Mouse (Mus musculus): Measurements from ENCODE around the gene Fbxo45. TPM values are rescaled to one million over a fixed set of nuclear protein-coding genes. Genes with fewer than 3 reads are reported as not detected.

Fbxo45 gene
- polyA plus RNA-seq, 1 experiment from 2014 or later = 15.6 TPM

- Histone ChIP-seq H3K4me3 (replicated peaks; ENCODE audit: low read depth, low read length) (no peak overlapping the region), H3K9me3 (ENCODE audit: control insufficient read depth, low read length) (no peaks in the 10 kb centered on the region), H3K4me2 (ENCODE audit: low read length) (no peak overlapping the region), H3K27me3 (ENCODE audit: control insufficient read depth, insufficient read depth, low read length) (no peaks in the 10 kb centered on the region), H3K4me1 (ENCODE audit: control insufficient read depth, insufficient read depth, low read length) (no peaks in the 10 kb centered on the region), H3K36me3 (ENCODE audit: control insufficient read depth, insufficient read depth, low read length) (no peaks in the 10 kb centered on the region), H3K27ac (replicated peaks; ENCODE audit: low read depth, low read length) (no peak overlapping the region), H3K9ac (replicated peaks; ENCODE audit: low read length) (no peak overlapping the region)
- ATAC-seq (ENCODE audit: low FRiP score, low TSS enrichment) = no peak
- DNase-seq = no peak
- 72% methylated on average over 6 of the region's 6 CpGs for WGBS
Measured at GRCm38 (mm10) chr16:32189109-32189508, 57.8 kb downstream of the Fbxo45 start.

- no peaks in the 10 kb centered on the region for H3K4me1 ChIP-seq (ENCODE audit: control insufficient read depth, insufficient read depth, low read length)
- 94% methylated on average over 5 of the region's 5 CpGs for WGBS
- no peaks in the 10 kb centered on the region for H3K27me3 ChIP-seq (ENCODE audit: control insufficient read depth, insufficient read depth, low read length)
- no peak for DNase-seq
- H3K27ac ChIP-seq (replicated peaks; ENCODE audit: low read depth, low read length) = no peak overlapping the region
- H3K36me3 ChIP-seq (ENCODE audit: control insufficient read depth, insufficient read depth, low read length) = no peaks in the 10 kb centered on the region
- H3K4me3 ChIP-seq (replicated peaks; ENCODE audit: low read depth, low read length) = no peak overlapping the region
- no peak overlapping the region for H3K4me2 ChIP-seq (ENCODE audit: low read length)
- no peak for ATAC-seq (ENCODE audit: low FRiP score, low TSS enrichment)
- H3K9ac ChIP-seq (replicated peaks; ENCODE audit: low read length) = no peak overlapping the region
- no peaks in the 10 kb centered on the region for H3K9me3 ChIP-seq (ENCODE audit: control insufficient read depth, low read length)
Measured at GRCm38 (mm10) chr16:32186056-32186455, 60.9 kb downstream of the Fbxo45 start.

MicroRNA genes within 50 kb of the gene (microRNA counts, 519-probe panel; counts per million panel counts)
- not detected for microRNA mmu-miR-1946a

Small RNA genes within 50 kb of the gene (microRNA-seq; reads per million reads assigned to microRNA genes)
- not detected for gene Mir1946a

Other genes with a start within 250 kb of the Fbxo45 start
- 11.8 and 12.1 TPM in 2 replicates for gene Senp5, start 243.9 kb downstream of the Fbxo45 start, polyA plus RNA-seq (2014; fragmentation: Nextera tagmentation; extraction: Ambion mirVana)
- gene Pak2, start 167.8 kb downstream of the Fbxo45 start, polyA plus RNA-seq (2014; fragmentation: Nextera tagmentation; extraction: Ambion mirVana) = 38.7 and 47.2 TPM in 2 replicates
- 119 and 125 TPM in 2 replicates for gene Pigx, start 147.4 kb downstream of the Fbxo45 start, polyA plus RNA-seq (2014; fragmentation: Nextera tagmentation; extraction: Ambion mirVana)
- 47.5 and 50.9 TPM in 2 replicates for gene Cep19, start 147.4 kb downstream of the Fbxo45 start, polyA plus RNA-seq (2014; fragmentation: Nextera tagmentation; extraction: Ambion mirVana)
- gene Nrros, start 81.6 kb downstream of the Fbxo45 start, polyA plus RNA-seq (2014; fragmentation: Nextera tagmentation; extraction: Ambion mirVana) = 3.4 and 8.7 TPM in 2 replicates
- not detected in 2 replicates for gene Bex6, start 67.3 kb downstream of the Fbxo45 start, polyA plus RNA-seq (2014; fragmentation: Nextera tagmentation; extraction: Ambion mirVana)
- 12.8 and 15.6 TPM in 2 replicates for gene Wdr53, start 69 bp upstream of the Fbxo45 start, polyA plus RNA-seq (2014; fragmentation: Nextera tagmentation; extraction: Ambion mirVana)
- not detected in 2 replicates for gene Smco1, start 24.3 kb upstream of the Fbxo45 start, polyA plus RNA-seq (2014; fragmentation: Nextera tagmentation; extraction: Ambion mirVana)
- gene Rnf168, start 30.3 kb upstream of the Fbxo45 start, polyA plus RNA-seq (2014; fragmentation: Nextera tagmentation; extraction: Ambion mirVana) = 22.0 and 25.7 TPM in 2 replicates
- gene Ubxn7, start 85.1 kb upstream of the Fbxo45 start, polyA plus RNA-seq (2014; fragmentation: Nextera tagmentation; extraction: Ambion mirVana) = 29.1 and 30.0 TPM in 2 replicates
- gene Tm4sf19, start 153.3 kb upstream of the Fbxo45 start, polyA plus RNA-seq (2014; fragmentation: Nextera tagmentation; extraction: Ambion mirVana) = not detected in 2 replicates
- 34.1 and 40.1 TPM in 2 replicates for gene Tctex1d2, start 172.5 kb upstream of the Fbxo45 start, polyA plus RNA-seq (2014; fragmentation: Nextera tagmentation; extraction: Ambion mirVana)
- 34.9 and 57.0 TPM in 2 replicates for gene Pcyt1a, start 183.8 kb upstream of the Fbxo45 start, polyA plus RNA-seq (2014; fragmentation: Nextera tagmentation; extraction: Ambion mirVana)
- 0.16 TPM in 1 of 2 replicates, not detected in the other for gene Slc51a, start 240.7 kb upstream of the Fbxo45 start, polyA plus RNA-seq (2014; fragmentation: Nextera tagmentation; extraction: Ambion mirVana)
- not detected in 2 replicates for gene Zdhhc19, start 249.1 kb upstream of the Fbxo45 start, polyA plus RNA-seq (2014; fragmentation: Nextera tagmentation; extraction: Ambion mirVana)

Data from midbrain, embryonic 14.5 days (tissue).